8 mouse cellular contexts compared by ENCODE assay signal in the genomic region with DNA sequence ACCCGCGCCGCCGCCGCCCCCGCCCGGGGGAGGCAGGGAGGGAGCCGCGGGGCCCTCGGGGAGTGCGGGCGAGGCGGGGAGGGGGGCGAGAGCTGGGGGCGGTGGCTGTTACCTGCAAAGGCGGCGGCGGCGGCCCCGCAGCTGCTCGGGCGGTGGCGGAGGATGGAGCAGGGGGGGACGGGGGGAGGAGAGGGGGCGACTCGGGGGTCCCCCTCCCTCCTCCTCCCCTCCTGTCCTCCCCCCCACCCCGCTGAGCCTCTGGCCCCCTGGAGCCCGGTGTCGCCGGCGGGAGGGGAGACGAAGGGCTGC. TPM values are rescaled to one million over a fixed set of nuclear protein-coding genes. Genes with fewer than 3 reads are reported as not detected.
A peak's percentile ranks its signal among the peaks of the same experiment; 100 is the strongest.
DNase-seq lines count a peak whose midpoint lies in the region; ATAC-seq and TF ChIP-seq lines count a peak whose summit lies in the region.

A gene (minus strand): TSS at position 170 of the 309 bp plus-strand sequence.

- H3K9me3 ChIP-seq in heart, embryonic 12.5 days (replicated peaks) = no peaks in the 10 kb centered on the region
- no peaks in the 10 kb centered on the region for H3K9me3 ChIP-seq in midbrain, embryonic 13.5 days

- intact Hi-C loops in left cerebral cortex, postnatal 10 days (cut with DNase I) = loop anchor here (2.0 to 5.0 kb wide), 2 partner anchors 185 to 376 kb away; a partner anchor contains a TSS

- ATAC-seq in heart, embryonic 12.5 days (ENCODE audit: insufficient number of reproducible peaks, low FRiP score) = peak; percentile 72
- peak; percentile 53 for ATAC-seq in midbrain, embryonic 13.5 days

- TF ChIP-seq CTCF in thymus, adult 2 months (IDR thresholded peaks at IDR 0.05; ENCODE audit: borderline replicate concordance, control insufficient read depth, extremely low read depth, insufficient read depth, low read length, poor library complexity) = no peak
- TF ChIP-seq CTCF in cortical plate, adult 2 months (IDR thresholded peaks at IDR 0.05; ENCODE audit: extremely low read depth, insufficient read depth, low read length) = no peak

- H3K9ac ChIP-seq in heart, embryonic 12.5 days = peak within 1 kb of the TSS; percentile 88
- peak within 1 kb of the TSS; percentile 96 for H3K9ac ChIP-seq in midbrain, embryonic 13.5 days (replicated peaks)

- DNase-seq in thymus, adult 2 months = no peak
- no peak for DNase-seq in thymus, postnatal 36 days
- no peak for DNase-seq in left cerebral cortex, postnatal 10 days (ENCODE audit: extremely low spot score in 1 of 2, low spot score in 2 of 2)
- no peak for DNase-seq in urinary bladder, postnatal 10 days (ENCODE audit: low spot score)
- DNase-seq in retina, postnatal 1 day = no peak

- TF ChIP-seq POLR2A in thymus, adult 2 months (IDR thresholded peaks at IDR 0.05; ENCODE audit: control insufficient read depth, extremely low read depth, insufficient read depth, low read length, poor library complexity) = no peak
- TF ChIP-seq POLR2A in cortical plate, adult 2 months (IDR thresholded peaks at IDR 0.05; ENCODE audit: extremely low read depth, insufficient read depth, low read length) = no peak

- 0% methylated on average over 2 of the region's 32 CpGs for WGBS in thymus, adult 2 months
- 2% methylated on average over 7 of the region's 32 CpGs for WGBS in heart, embryonic 12.5 days
- 0% methylated on average over 3 of the region's 32 CpGs for WGBS in midbrain, embryonic 13.5 days

- H3K4me2 ChIP-seq in heart, embryonic 12.5 days = peak within 1 kb of the TSS; percentile 85
- H3K4me2 ChIP-seq in midbrain, embryonic 13.5 days (replicated peaks) = peak within 1 kb of the TSS; percentile 75

- peaks cover 4% of the 10 kb centered on the region for H3K4me1 ChIP-seq in thymus, adult 2 months (replicated peaks; ENCODE audit: control insufficient read depth, insufficient read depth, low read length)
- H3K4me1 ChIP-seq in cortical plate, adult 2 months (ENCODE audit: control insufficient read depth, insufficient read depth, low read length) = peaks cover 4% of the 10 kb centered on the region
- peaks cover 11% of the 10 kb centered on the region for H3K4me1 ChIP-seq in heart, embryonic 12.5 days (replicated peaks)
- H3K4me1 ChIP-seq in midbrain, embryonic 13.5 days (replicated peaks) = peaks cover 26% of the 10 kb centered on the region

- H3K4me3 ChIP-seq in thymus, adult 2 months (ENCODE audit: control insufficient read depth, insufficient read depth, low read length) = peak within 1 kb of the TSS; percentile 55
- H3K4me3 ChIP-seq in cortical plate, adult 2 months (ENCODE audit: insufficient read depth, low read length) = peak within 1 kb of the TSS; percentile 61
- H3K4me3 ChIP-seq in heart, embryonic 12.5 days = peak within 1 kb of the TSS; percentile 81
- H3K4me3 ChIP-seq in midbrain, embryonic 13.5 days (replicated peaks) = peak within 1 kb of the TSS; percentile 95

- no peaks in the 10 kb centered on the region for H3K27me3 ChIP-seq in thymus, adult 2 months (ENCODE audit: control insufficient read depth, insufficient read depth, low read length)
- H3K27me3 ChIP-seq in heart, embryonic 12.5 days (replicated peaks) = no peaks in the 10 kb centered on the region
- H3K27me3 ChIP-seq in midbrain, embryonic 13.5 days = no peaks in the 10 kb centered on the region

- H3K36me3 ChIP-seq in thymus, adult 2 months (ENCODE audit: control insufficient read depth, insufficient read depth, low read length) = no peaks in the 10 kb centered on the region
- H3K36me3 ChIP-seq in heart, embryonic 12.5 days = no peaks in the 10 kb centered on the region
- H3K36me3 ChIP-seq in midbrain, embryonic 13.5 days = no peaks in the 10 kb centered on the region

- no peak within 1 kb of the TSS for H3K27ac ChIP-seq in thymus, adult 2 months (ENCODE audit: control insufficient read depth, insufficient read depth, low read length)
- peak within 1 kb of the TSS; percentile 99 for H3K27ac ChIP-seq in cortical plate, adult 2 months (ENCODE audit: insufficient read depth, low read length)
- H3K27ac ChIP-seq in heart, embryonic 12.5 days (ENCODE audit: poor library complexity, severe bottlenecking) = peak within 1 kb of the TSS; percentile 86
- H3K27ac ChIP-seq in midbrain, embryonic 13.5 days = peak within 1 kb of the TSS; percentile 100

RNA-seq across cellular contexts. Expression of the gene that starts here (rescaled TPM):
- polyA plus RNA-seq in thymus, adult 2 months (2012; rRNA removed) = 6.6 and 7.4 TPM in 2 replicates
- polyA plus RNA-seq in cortical plate, adult 2 months (2012; rRNA removed) = 46.3 and 46.6 TPM in 2 replicates
- polyA plus RNA-seq in heart, embryonic 12.5 days (2016; fragmentation: Nextera tagmentation; extraction: Ambion mirVana) = 7.9 and 8.1 TPM in 2 replicates
- total RNA-seq in left cerebral cortex, postnatal 10 days (2021) = 100 to 1,000 TPM; 314 to 337 TPM
- polyA plus RNA-seq in midbrain, embryonic 13.5 days (2015; fragmentation: Nextera tagmentation; extraction: Ambion mirVana) = 25.7 and 26.3 TPM in 2 replicates
